Mouse (Mus musculus): ENCODE measurements around the gene Btg1.

Btg1 gene

GRCm38 (mm10) chr10:96609356-96610345 is 7.2 kb upstream of the Btg1 start:
- DNase-seq (ENCODE audit: low read depth, low spot score), result no peak

GRCm38 (mm10) chr10:96616001-96616708 is 651 bp upstream of the Btg1 start:
- no peak for DNase-seq (ENCODE audit: low read depth, low spot score)

GRCm38 (mm10) chr10:96617221-96617950 is 580 bp downstream of the Btg1 start:
- no peak for DNase-seq (ENCODE audit: low read depth, low spot score)

GRCm38 (mm10) chr10:96617951-96618575 is 1.3 kb downstream of the Btg1 start:
- peak; percentile 90 for DNase-seq (ENCODE audit: low read depth, low spot score)

GRCm38 (mm10) chr10:96619951-96620889 is 3.4 kb downstream of the Btg1 start:
- DNase-seq (ENCODE audit: low read depth, low spot score), result peak; percentile 45

- DNase-seq (ENCODE audit: low read depth, low spot score), result peak; percentile 69
Observed at GRCm38 (mm10) chr10:96620890-96621271, 4.1 kb downstream of the Btg1 start.

- DNase-seq (ENCODE audit: low read depth, low spot score), result peak; percentile 75
Observed at GRCm38 (mm10) chr10:96621361-96621945, 4.6 kb downstream of the Btg1 start.

GRCm38 (mm10) chr10:96621980-96622645 is 5.3 kb downstream of the Btg1 start:
- DNase-seq (ENCODE audit: low read depth, low spot score), result peak; percentile 63

GRCm38 (mm10) chr10:96622761-96623632 is 6.2 kb downstream of the Btg1 start:
- peak; percentile 43 for DNase-seq (ENCODE audit: low read depth, low spot score)

GRCm38 (mm10) chr10:96623633-96624195 is 6.9 kb downstream of the Btg1 start:
- no peak for DNase-seq (ENCODE audit: low read depth, low spot score)

GRCm38 (mm10) chr10:96624406-96624805 is 7.6 kb downstream of the Btg1 start:
- peak; percentile 66 for DNase-seq (ENCODE audit: low read depth, low spot score)

- no peak for DNase-seq (ENCODE audit: low read depth, low spot score)
Observed at GRCm38 (mm10) chr10:96625061-96625460, 8.3 kb downstream of the Btg1 start.

- no peak for DNase-seq (ENCODE audit: low read depth, low spot score)
Observed at GRCm38 (mm10) chr10:96625682-96626081, 8.9 kb downstream of the Btg1 start.

GRCm38 (mm10) chr10:96626120-96626750 is 9.4 kb downstream of the Btg1 start:
- no peak for DNase-seq (ENCODE audit: low read depth, low spot score)

GRCm38 (mm10) chr10:96627332-96627731 is 10.5 kb downstream of the Btg1 start:
- no peak for DNase-seq (ENCODE audit: low read depth, low spot score)

- peak; percentile 99 for DNase-seq (ENCODE audit: low read depth, low spot score)
Observed at GRCm38 (mm10) chr10:96628100-96628912, 11.5 kb downstream of the Btg1 start.

- DNase-seq (ENCODE audit: low read depth, low spot score), result no peak
Observed at GRCm38 (mm10) chr10:96628913-96629199, 12.1 kb downstream of the Btg1 start.

All from 3T3-L1 (cell line).